13 mouse cellular contexts compared by ENCODE assay signal in the genomic region with DNA sequence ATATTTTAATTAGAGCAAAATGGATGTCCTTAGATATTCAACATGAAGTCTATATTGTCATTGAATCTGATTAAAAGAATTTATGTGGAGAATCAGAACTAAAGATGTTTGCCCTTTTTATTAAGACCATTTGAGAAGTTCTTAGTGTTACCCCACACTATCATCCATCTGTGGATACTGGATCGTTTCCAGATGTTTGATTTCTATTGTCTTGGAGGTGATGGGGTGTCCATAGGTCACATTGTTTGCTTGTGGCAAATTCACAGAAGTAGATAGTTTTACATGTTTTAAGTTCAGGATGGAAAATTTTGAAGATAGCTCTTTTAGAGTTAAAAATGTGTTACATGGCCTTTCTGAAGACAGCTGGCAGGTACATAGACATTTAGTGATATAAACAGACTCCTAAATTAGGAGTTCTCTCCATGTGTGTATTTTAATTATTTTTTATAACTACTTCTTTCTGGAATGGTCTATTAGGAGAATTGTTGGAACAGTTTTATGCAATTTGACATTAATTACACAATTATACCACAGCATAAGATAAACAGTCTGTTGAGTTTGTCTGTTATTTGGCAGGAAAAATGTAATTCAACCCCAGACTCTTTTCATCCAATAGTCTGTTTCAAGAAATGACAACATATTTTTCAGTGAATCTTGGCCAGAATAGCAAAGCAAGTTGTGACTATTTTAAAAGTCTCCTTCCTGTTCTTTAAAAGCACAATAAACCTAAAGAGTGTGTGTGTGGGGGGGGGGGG.
"Had no signal": no experiment of that assay in that cellular context is flagged by ENCODE, and none has a peak within 500 bp of the region (broad histone marks: within the 10 kb centered on the region; RNA-seq: fewer than 3 reads in every experiment).

No protein-coding gene starts in this region.

- H3K9ac ChIP-seq: limb, embryonic 13.5 days; liver, embryonic 12.5 days; neural tube, embryonic 15.5 days had no signal

- H3K4me2 ChIP-seq: limb, embryonic 13.5 days; liver, embryonic 12.5 days; neural tube, embryonic 15.5 days had no signal

- ATAC-seq: liver, embryonic 12.5 days had no signal

- H3K27me3 ChIP-seq: limb, embryonic 13.5 days; liver, embryonic 12.5 days; neural tube, embryonic 15.5 days had no signal

- H3K4me1 ChIP-seq: limb, embryonic 13.5 days; liver, embryonic 12.5 days had no signal

- H3K36me3 ChIP-seq: limb, embryonic 13.5 days; liver, embryonic 12.5 days; midbrain, embryonic 10.5 days; neural tube, embryonic 15.5 days had no signal

- H3K9me3 ChIP-seq: limb, embryonic 13.5 days; liver, embryonic 12.5 days; midbrain, embryonic 10.5 days; neural tube, embryonic 15.5 days had no signal

- H3K4me3 ChIP-seq: layer of hippocampus, adult 2 months; limb, embryonic 13.5 days; liver, embryonic 12.5 days; midbrain, embryonic 10.5 days; myocyte; neural tube, embryonic 15.5 days had no signal

- DNase-seq: kidney, adult 2 months; kidney, postnatal 4 days; left cerebral cortex, postnatal 4 days; midbrain, embryonic 14.5 days; right cerebral cortex, adult 18-20 months; right cerebral cortex, postnatal 25 days; thymus, postnatal 4 days had no signal

- H3K27ac ChIP-seq: layer of hippocampus, adult 2 months; limb, embryonic 13.5 days; liver, embryonic 12.5 days; midbrain, embryonic 10.5 days; neural tube, embryonic 15.5 days had no signal
